Comparison of ENCODE assay signal across 9 mouse cellular contexts in genomic region chr7:81132851-81133279, GRCm38 (mm10). TPM values are rescaled to one million over a fixed set of nuclear protein-coding genes. Genes with fewer than 3 reads are reported as not detected.
A peak's percentile ranks its signal among the peaks of the same experiment; 100 is the strongest.
DNase-seq lines count a peak whose midpoint lies in the region; ATAC-seq and TF ChIP-seq lines count a peak whose summit lies in the region.
"Had no signal": no experiment of that assay in that cellular context is flagged by ENCODE, and none has a peak within 500 bp of the region (broad histone marks: within the 10 kb centered on the region; RNA-seq: fewer than 3 reads in every experiment).

No protein-coding gene starts in this region.

- H3K27ac ChIP-seq in hindbrain, postnatal 0 days = no peak overlapping the region
- no peak overlapping the region for H3K27ac ChIP-seq in hindbrain, embryonic 14.5 days
- no peak overlapping the region for H3K27ac ChIP-seq in embryonic facial prominence, embryonic 14.5 days (replicated peaks; ENCODE audit: low read depth, low read length)

- no peak for TF ChIP-seq CTCF in hindbrain, postnatal 0 days (IDR thresholded peaks at IDR 0.05; ENCODE audit: low read depth)

- peak; percentile 33 for DNase-seq in hindbrain, postnatal 0 days (ENCODE audit: low spot score)
- DNase-seq in hindbrain, embryonic 14.5 days (ENCODE audit: low spot score) = no peak
- peak; percentile 54 for DNase-seq in embryonic facial prominence, embryonic 14.5 days (ENCODE audit: low spot score)
- peak; percentile 63 to 73 for DNase-seq in heart, postnatal 14 days
- peak; percentile 50 for DNase-seq in lung, postnatal 10 days
- DNase-seq in spleen, postnatal 14 days (ENCODE audit: low spot score in 2 of 2) = no peak
- no peak for DNase-seq in T-cell, adult 2 months (ENCODE audit: low spot score)
- no peak for DNase-seq in spleen, postnatal 10 days (ENCODE audit: low spot score in 2 of 2)

- 0 out of 2 replicates have a peak, but pooled peaks cover 8% of the 10 kb centered on the region for H3K4me1 ChIP-seq in hindbrain, postnatal 0 days (ENCODE audit: insufficient read depth, low read length)
- H3K4me1 ChIP-seq in hindbrain, embryonic 14.5 days (replicated peaks; ENCODE audit: control insufficient read depth, insufficient read depth, low read length) = peaks cover 6% of the 10 kb centered on the region; the same call in 1 of the 2 replicates
- 0 out of 2 replicates have a peak, but pooled peaks cover 10% of the 10 kb centered on the region for H3K4me1 ChIP-seq in embryonic facial prominence, embryonic 14.5 days (ENCODE audit: control insufficient read depth, insufficient read depth, low read length)

- no peaks in the 10 kb centered on the region for H3K9me3 ChIP-seq in hindbrain, postnatal 0 days (ENCODE audit: low read length)
- H3K9me3 ChIP-seq in hindbrain, embryonic 14.5 days (ENCODE audit: control insufficient read depth, low read length) = no peaks in the 10 kb centered on the region
- 0 out of 2 replicates have a peak, but pooled peaks cover 4% of the 10 kb centered on the region for H3K9me3 ChIP-seq in embryonic facial prominence, embryonic 14.5 days (ENCODE audit: control insufficient read depth, low read length)

- no peaks in the 10 kb centered on the region for H3K36me3 ChIP-seq in hindbrain, postnatal 0 days (ENCODE audit: insufficient read depth, low read length)
- H3K36me3 ChIP-seq in hindbrain, embryonic 14.5 days (replicated peaks; ENCODE audit: control insufficient read depth, insufficient read depth) = no peaks in the 10 kb centered on the region
- no peaks in the 10 kb centered on the region for H3K36me3 ChIP-seq in embryonic facial prominence, embryonic 14.5 days (ENCODE audit: control insufficient read depth, insufficient read depth, low read length)

- no peak overlapping the region for H3K4me2 ChIP-seq in hindbrain, postnatal 0 days (ENCODE audit: low read depth, low read length)
- no peak overlapping the region for H3K4me2 ChIP-seq in hindbrain, embryonic 14.5 days (replicated peaks)
- H3K4me2 ChIP-seq in embryonic facial prominence, embryonic 14.5 days (ENCODE audit: low read depth, low read length) = no peak overlapping the region

- ATAC-seq in hindbrain, postnatal 0 days = peak; percentile 18; the same call in 1 of the 2 replicates
- ATAC-seq in hindbrain, embryonic 14.5 days (ENCODE audit: low FRiP score) = no peak
- ATAC-seq in embryonic facial prominence, embryonic 14.5 days (ENCODE audit: low read depth) = no peak

- no peaks in the 10 kb centered on the region for H3K27me3 ChIP-seq in hindbrain, postnatal 0 days (ENCODE audit: insufficient read depth, low read length)
- H3K27me3 ChIP-seq in hindbrain, embryonic 14.5 days (ENCODE audit: control insufficient read depth, insufficient read depth, low read length) = no peaks in the 10 kb centered on the region
- no peaks in the 10 kb centered on the region for H3K27me3 ChIP-seq in embryonic facial prominence, embryonic 14.5 days (replicated peaks; ENCODE audit: control insufficient read depth, insufficient read depth, low read length)

- H3K9ac ChIP-seq in hindbrain, postnatal 0 days (replicated peaks; ENCODE audit: low read length) = no peak overlapping the region
- no peak overlapping the region for H3K9ac ChIP-seq in hindbrain, embryonic 14.5 days
- no peak overlapping the region for H3K9ac ChIP-seq in embryonic facial prominence, embryonic 14.5 days (ENCODE audit: low read depth, low read length)

- no peak overlapping the region for H3K4me3 ChIP-seq in hindbrain, postnatal 0 days (ENCODE audit: low read length)
- no peak overlapping the region for H3K4me3 ChIP-seq in hindbrain, embryonic 14.5 days (replicated peaks; ENCODE audit: low read length)
- H3K4me3 ChIP-seq in embryonic facial prominence, embryonic 14.5 days (ENCODE audit: low read depth, low read length) = no peak overlapping the region

- 17% methylated on average over 2 of the region's 2 CpGs for WGBS in hindbrain, postnatal 0 days
- 18% methylated on average over 2 of the region's 2 CpGs for WGBS in hindbrain, embryonic 14.5 days
- 26% methylated on average over 2 of the region's 2 CpGs for WGBS in embryonic facial prominence, embryonic 14.5 days

- intact Hi-C loops in heart, postnatal 14 days (cut with DNase I) = loop anchor here (5.0 kb wide), 1 partner anchor 61 kb away; no protein-coding TSS in a partner anchor

RNA-seq across cellular contexts. Expression of gene Slc28a1, which starts 18.3 kb away (rescaled TPM):
- 0.29 and 0.47 TPM in 2 replicates for total RNA-seq in hindbrain, postnatal 0 days (2014; rRNA removed)
- 0.08 and 0.10 TPM in 2 replicates for polyA plus RNA-seq in hindbrain, postnatal 0 days (2015; fragmentation: Nextera tagmentation; extraction: Ambion mirVana)
- polyA plus RNA-seq in hindbrain, embryonic 14.5 days (2014; fragmentation: Nextera tagmentation; extraction: Ambion mirVana) = not detected in 2 replicates
- 0.07 TPM in 1 of 2 replicates, not detected in the other for polyA plus RNA-seq in embryonic facial prominence, embryonic 14.5 days (2014; fragmentation: Nextera tagmentation; extraction: Ambion mirVana)
- total RNA-seq in heart, postnatal 14 days (2021) = under 1 TPM; 0.33 to 0.34 TPM
- polyA plus RNA-seq: hindbrain, embryonic 11.5 days had no signal

Comparison
In these comparisons a context has a peak if more than half of its experiments do, and no peak if none do; other contexts are left out.
1. DNase-seq: peak in hindbrain, postnatal 0 days (single experiment), embryonic facial prominence, embryonic 14.5 days (single experiment), heart, postnatal 14 days (2 of 2) and lung, postnatal 10 days (single experiment); none in hindbrain, embryonic 14.5 days (single experiment), spleen, postnatal 14 days (0 of 2), T-cell, adult 2 months (single experiment) and spleen, postnatal 10 days (0 of 2).